Mouse (Mus musculus): Measurements from ENCODE around the gene Best2. TPM values are rescaled to one million over a fixed set of nuclear protein-coding genes. Genes with fewer than 3 reads are reported as not detected.

Best2 gene
- total and polyA plus RNA-seq, 3 experiments = 0.04 to 0.13 TPM; not detected in 1

GRCm38 (mm10) chr8:84974543-84975142 is 39.7 kb downstream of the Best2 start:
- H3K4me3 ChIP-seq (ENCODE audit: control insufficient read depth in 1 of 2, insufficient read depth in 1 of 2, low read depth in 2 of 2, low read length in 2 of 2) = peak overlapping the region; percentile 38 to 59
- TF ChIP-seq SIN3A (IDR thresholded peaks at IDR 0.05; ENCODE audit: low read length) = peak; percentile 12
- peak; percentile 42 for TF ChIP-seq ZNF384 (IDR thresholded peaks at IDR 0.05; ENCODE audit: low read depth, low read length)
- TF ChIP-seq ETS1 (IDR thresholded peaks at IDR 0.05; ENCODE audit: low read depth, low read length) = peak; percentile 52
- TF ChIP-seq ZMIZ1 (IDR thresholded peaks at IDR 0.05; ENCODE audit: low read depth, low read length) = 0 out of 2 replicates have a peak, but pooled peaks have one; percentile 26
- TF ChIP-seq POLR2A (IDR thresholded peaks at IDR 0.05; ENCODE audit: control insufficient read depth in 1 of 2, insufficient read depth in 1 of 2, low read depth in 1 of 2, low read length in 2 of 2, poor library complexity in 1 of 2) = peak in 1 of 2 experiments; percentile 2; a peak in 1 of 4 replicates
- no peak for TF ChIP-seq MEF2A (IDR thresholded peaks at IDR 0.05; ENCODE audit: extremely low read depth, insufficient replicate concordance, low read depth, low read length, poor library complexity, severe bottlenecking)
- no peak for TF ChIP-seq TCF12 (IDR thresholded peaks at IDR 0.05; ENCODE audit: low read depth, low read length)
- H3K9me3 ChIP-seq (replicated peaks; ENCODE audit: insufficient read depth, low read length) = no peaks in the 10 kb centered on the region
- peaks cover 4 to 19% of the 10 kb centered on the region in 2 experiments; a peak in 3 of 4 replicates for H3K36me3 ChIP-seq (ENCODE audit: control insufficient read depth in 1 of 2, insufficient read depth in 2 of 2, low read length in 2 of 2)
- peak overlapping the region; percentile 50 for H3K27ac ChIP-seq (ENCODE audit: control insufficient read depth, low read depth, low read length)
- H3K27me3 ChIP-seq (ENCODE audit: control insufficient read depth in 1 of 2, insufficient read depth in 2 of 2, low read length in 2 of 2) = no peaks in the 10 kb centered on the region
- peaks cover 4 to 33% of the 10 kb centered on the region in 2 experiments; a peak in 2 of 4 replicates for H3K4me1 ChIP-seq (ENCODE audit: control insufficient read depth in 1 of 2, insufficient read depth in 2 of 2, low read length in 2 of 2)
- H3K79me2 ChIP-seq (ENCODE audit: control insufficient read depth, insufficient read depth, low read length, poor library complexity) = peaks cover 37% of the 10 kb centered on the region
- peak; percentile 54 for DNase-seq (ENCODE audit: low read depth, low spot score)
- peak overlapping the region; percentile 64 for H3K9ac ChIP-seq (ENCODE audit: control insufficient read depth, low read depth, low read length, poor library complexity, severe bottlenecking)

GRCm38 (mm10) chr8:84973803-84974542 is 40.4 kb downstream of the Best2 start:
- Histone ChIP-seq H3K27ac (ENCODE audit: control insufficient read depth, low read depth, low read length) (peak overlapping the region; percentile 50), H3K36me3 (ENCODE audit: control insufficient read depth in 1 of 2, insufficient read depth in 2 of 2, low read length in 2 of 2) (peaks cover 4 to 19% of the 10 kb centered on the region in 2 experiments; a peak in 3 of 4 replicates), H3K27me3 (ENCODE audit: control insufficient read depth in 1 of 2, insufficient read depth in 2 of 2, low read length in 2 of 2) (no peaks in the 10 kb centered on the region), H3K79me2 (ENCODE audit: control insufficient read depth, insufficient read depth, low read length, poor library complexity) (peaks cover 43% of the 10 kb centered on the region), H3K9ac (ENCODE audit: control insufficient read depth, low read depth, low read length, poor library complexity, severe bottlenecking) (peak overlapping the region; percentile 64), H3K4me1 (ENCODE audit: control insufficient read depth in 1 of 2, insufficient read depth in 2 of 2, low read length in 2 of 2) (peaks cover 4 to 28% of the 10 kb centered on the region in 2 experiments; a peak in 2 of 4 replicates), H3K9me3 (replicated peaks; ENCODE audit: insufficient read depth, low read length) (no peaks in the 10 kb centered on the region), H3K4me3 (ENCODE audit: control insufficient read depth in 1 of 2, insufficient read depth in 1 of 2, low read depth in 2 of 2, low read length in 2 of 2) (peak overlapping the region in 1 of 2 experiments; percentile 59; a peak in 2 of 4 replicates)
- peak; percentile 85 for DNase-seq (ENCODE audit: low read depth, low spot score)
- TF ChIP-seq MAX (IDR thresholded peaks at IDR 0.05; ENCODE audit: low read length) (0 out of 2 replicates have a peak, but pooled peaks have one; percentile 21), MAFK (IDR thresholded peaks at IDR 0.05; ENCODE audit: borderline replicate concordance, low read depth, low read length) (no peak), ZC3H11A (IDR thresholded peaks at IDR 0.05; ENCODE audit: low read depth, low read length) (peak; percentile 62), BHLHE40 (IDR thresholded peaks at IDR 0.05; ENCODE audit: borderline replicate concordance, low read depth, low read length) (no peak), ZMIZ1 (IDR thresholded peaks at IDR 0.05; ENCODE audit: low read depth, low read length) (no peak), TAL1 (IDR thresholded peaks at IDR 0.05; ENCODE audit: low read length) (no peak), SMC3 (IDR thresholded peaks at IDR 0.05; ENCODE audit: low read depth, low read length) (peak; percentile 71), RAD21 (IDR thresholded peaks at IDR 0.05; ENCODE audit: low read depth, low read length) (peak; percentile 77), MXI1 (IDR thresholded peaks at IDR 0.05; ENCODE audit: low read depth, low read length) (peak; percentile 56), POLR2AphosphoS2 (IDR thresholded peaks at IDR 0.05; ENCODE audit: low read length) (peak; percentile 10; the same call in 1 of the 2 replicates), CTCF (IDR thresholded peaks at IDR 0.05 in 2 of 3, conservative IDR thresholded peaks at IDR 0.05 in 1 of 3; ENCODE audit: control insufficient read depth in 1 of 3, insufficient read depth in 1 of 3, low read depth in 2 of 3, low read length in 3 of 3, poor library complexity in 1 of 3, severe bottlenecking in 1 of 3) (peak; percentile 65 to 85 (median 73)), MYC (IDR thresholded peaks at IDR 0.05; ENCODE audit: low read depth, low read length) (0 out of 2 replicates have a peak, but pooled peaks have one; percentile 35), SIN3A (IDR thresholded peaks at IDR 0.05; ENCODE audit: low read length) (peak; percentile 71)

All from MEL (cell line).